Mouse (Mus musculus) heart, embryonic 13.5 days (tissue): Measurements from ENCODE around the gene Atad2b. TPM values are rescaled to one million over a fixed set of nuclear protein-coding genes. Genes with fewer than 3 reads are reported as not detected.

Experiments
- ATAC-seq: fragments of 200-750 bp; cut with Nextera tagmentation; 2 replicates; pipeline ENCODE4 v1.8.0; 2017; ENCODE audit warnings: moderate TSS enrichment; ENCODE audit not compliant: insufficient number of reproducible peaks, low FRiP score, low TSS enrichment; ENCODE audit errors: extremely low read depth
- H3K27ac ChIP-seq: fragments of 300-500 bp; sonication (generic); replicated peaks from 2 replicates; pipeline ENCODE4 v1.5.1; 2015; ENCODE audit warnings: moderate library complexity, mild to moderate bottlenecking, inconsistent platforms
- H3K27me3 ChIP-seq: fragments of 300-500 bp; sonication (generic); replicated peaks from 2 replicates; pipeline ENCODE4 v1.6.1; 2015; ENCODE audit warnings: mild to moderate bottlenecking, inconsistent platforms
- H3K36me3 ChIP-seq: fragments of 300-500 bp; sonication (generic); 2 replicates; pipeline ENCODE4 v1.6.1; 2015; ENCODE audit warnings: mild to moderate bottlenecking, inconsistent platforms
- H3K4me1 ChIP-seq: fragments of 300-500 bp; sonication (generic); 2 replicates; pipeline ENCODE4 v1.6.1; 2015; ENCODE audit warnings: inconsistent platforms
- H3K4me2 ChIP-seq: fragments of 300-500 bp; sonication (generic); 2 replicates; pipeline ENCODE4 v1.6.1; 2015; ENCODE audit warnings: inconsistent platforms, mild to moderate bottlenecking, moderate library complexity
- H3K4me3 ChIP-seq: fragments of 300-500 bp; sonication (generic); 2 replicates; pipeline ENCODE4 v1.5.1; 2015; ENCODE audit warnings: moderate library complexity, mild to moderate bottlenecking, inconsistent platforms
- H3K9ac ChIP-seq: fragments of 300-500 bp; sonication (generic); 2 replicates; pipeline ENCODE4 v1.6.1; 2015; ENCODE audit warnings: inconsistent platforms, mild to moderate bottlenecking, moderate library complexity
- H3K9me3 ChIP-seq: fragments of 300-500 bp; sonication (generic); 2 replicates; pipeline ENCODE4 v1.6.1; 2016; ENCODE audit warnings: inconsistent platforms
- WGBS: fragments of 180-500 bp; shearing (Covaris S2); methylation state at CpG from one replicate; pipeline ENCODE4 v1.1.7; 2015; ENCODE audit warnings: mixed read lengths; 5-methylcytosine and 5-hydroxymethylcytosine counted together
- polyA plus RNA-seq: library from polyadenylated mRNA; unstranded; fragments of >200 nt; fragmentation: Nextera tagmentation; extraction: Ambion mirVana; gene quantifications from 2 replicates; pipeline ENCODE4 v1.2.1, GENCODE M21; 2015

Atad2b gene
- polyA plus RNA-seq, result 6.1 and 6.4 TPM in 2 replicates

DNA sequence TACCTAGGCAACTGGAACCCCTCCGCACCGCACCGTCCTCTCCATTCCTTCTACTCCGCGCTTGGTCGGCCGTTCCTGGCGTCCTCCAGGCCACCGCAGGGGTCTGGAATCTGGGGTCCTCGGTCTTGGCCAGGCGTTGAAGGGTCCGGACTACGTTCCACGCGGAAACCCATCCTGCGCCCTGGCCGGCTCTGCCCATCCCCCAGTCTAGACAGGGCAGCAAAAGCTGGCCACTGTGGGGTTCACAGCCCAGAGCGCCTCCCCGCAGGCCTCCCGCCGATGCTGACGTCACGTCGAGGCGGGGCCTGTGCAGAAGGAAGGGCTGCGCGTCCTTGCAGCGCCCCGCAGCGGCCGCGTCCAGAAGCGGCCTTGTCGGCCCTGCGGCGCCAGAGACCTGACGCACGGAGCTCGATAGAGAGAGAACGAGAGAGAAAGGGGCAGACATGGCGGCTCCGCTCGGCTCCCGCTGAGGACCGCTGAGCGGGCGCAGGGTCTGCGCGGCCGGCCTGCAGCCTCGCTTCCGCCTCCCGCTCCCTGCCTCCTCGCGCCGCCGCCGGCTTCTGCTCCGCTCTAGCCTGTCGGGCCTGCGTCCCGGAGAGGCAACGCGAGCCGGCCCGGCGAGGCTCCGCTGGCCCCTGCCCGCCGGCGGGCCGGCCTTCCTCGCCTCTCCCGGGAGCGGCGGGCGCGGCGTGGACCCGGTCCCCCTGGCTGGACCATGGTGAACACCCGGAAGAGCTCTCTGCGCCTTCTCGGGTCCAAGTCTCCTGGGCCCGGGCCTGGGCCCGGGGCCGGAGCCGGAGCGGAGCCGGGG lies at the start of gene Atad2b:
Gene Atad2b (plus strand): TSS at position 360 of the 811 bp plus-strand sequence.
- H3K4me2 ChIP-seq, result peak within 1 kb of the TSS; percentile 86
- no peaks in the 10 kb centered on the region for H3K27me3 ChIP-seq
- WGBS, result under 1% methylated on average over 89 of the region's 89 CpGs
- H3K9ac ChIP-seq, result peak within 1 kb of the TSS; percentile 99
- no peaks in the 10 kb centered on the region for H3K36me3 ChIP-seq
- peak within 1 kb of the TSS; percentile 97 for H3K4me3 ChIP-seq
- peak; percentile 100 for ATAC-seq
- peaks cover 25% of the 10 kb centered on the region for H3K4me1 ChIP-seq
- H3K9me3 ChIP-seq, result no peaks in the 10 kb centered on the region
- H3K27ac ChIP-seq, result peak within 1 kb of the TSS; percentile 98

DNA sequence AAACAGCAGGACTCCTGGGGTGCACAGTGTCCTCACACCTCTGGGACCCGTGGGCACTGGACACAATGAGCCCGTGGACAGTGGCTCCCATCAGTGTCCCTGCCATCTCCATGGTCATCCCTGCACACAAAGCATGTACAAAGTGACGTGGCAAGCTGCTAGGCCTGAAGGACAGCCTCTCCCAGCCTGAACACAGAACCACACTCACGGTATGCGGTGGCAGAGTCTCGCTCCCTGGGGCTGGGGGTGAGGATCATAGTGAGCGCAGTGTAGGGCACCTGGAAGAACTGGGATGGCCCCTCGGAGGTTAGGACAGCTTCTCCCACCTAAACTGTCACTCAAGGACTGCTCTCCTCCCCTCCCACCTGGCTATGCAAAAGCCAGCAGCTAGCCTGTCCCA lies 48.2 kb upstream of the Atad2b start:
- H3K4me3 ChIP-seq, result no peak overlapping the region
- no peaks in the 10 kb centered on the region for H3K36me3 ChIP-seq
- no peak for ATAC-seq
- H3K27ac ChIP-seq, result no peak overlapping the region
- no peaks in the 10 kb centered on the region for H3K27me3 ChIP-seq
- H3K4me1 ChIP-seq, result peaks cover 45% of the 10 kb centered on the region
- H3K9me3 ChIP-seq, result no peaks in the 10 kb centered on the region
- H3K4me2 ChIP-seq, result no peak overlapping the region
- WGBS, result 72% methylated on average over 8 of the region's 8 CpGs
- no peak overlapping the region for H3K9ac ChIP-seq

DNA sequence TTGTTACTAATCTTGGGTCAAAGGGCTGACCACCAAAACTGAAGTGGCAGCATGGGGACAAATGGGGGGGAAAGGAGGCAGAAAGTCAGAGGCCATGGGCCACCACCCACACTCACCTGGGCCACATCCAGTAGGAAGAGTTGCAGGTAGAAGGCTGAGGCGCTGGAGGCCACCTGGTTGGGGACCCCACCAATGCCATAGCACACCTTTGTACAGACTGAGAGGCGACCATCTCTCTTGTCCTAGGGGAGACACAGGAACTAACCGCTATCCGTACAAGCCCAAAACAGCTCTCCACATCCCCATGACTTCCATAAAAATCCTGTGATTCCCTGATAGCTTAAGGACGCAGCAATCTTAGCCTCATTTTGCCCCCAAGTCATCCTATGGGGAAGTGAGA lies 45.9 kb upstream of the Atad2b start:
- Histone ChIP-seq H3K27me3 (no peaks in the 10 kb centered on the region), H3K4me1 (peaks cover 51% of the 10 kb centered on the region), H3K27ac (no peak overlapping the region), H3K9ac (no peak overlapping the region), H3K36me3 (no peaks in the 10 kb centered on the region), H3K4me2 (no peak overlapping the region), H3K9me3 (no peaks in the 10 kb centered on the region), H3K4me3 (no peak overlapping the region)
- no peak for ATAC-seq
- WGBS, result 91% methylated on average over 5 of the region's 5 CpGs

DNA sequence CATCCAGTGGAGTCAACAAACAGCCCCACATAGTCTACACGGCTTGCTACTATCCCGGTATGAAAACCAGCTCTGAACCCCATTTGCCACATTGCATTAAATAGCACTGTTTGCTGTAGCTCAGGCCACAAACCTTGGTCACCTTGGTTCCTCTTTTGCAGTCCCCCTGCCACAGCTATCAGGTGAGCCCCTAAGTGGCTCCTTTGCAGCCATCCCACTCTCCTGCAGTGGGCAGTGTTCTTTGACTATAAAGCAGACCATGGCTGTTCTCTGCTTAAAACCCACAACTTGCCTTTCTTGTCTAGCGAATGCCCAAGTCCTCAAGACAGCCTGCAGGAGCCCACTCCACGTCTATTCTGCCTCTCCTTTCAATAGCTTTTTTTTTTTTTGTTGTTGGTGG lies 44.9 kb upstream of the Atad2b start:
- H3K27ac ChIP-seq, result no peak overlapping the region
- H3K4me2 ChIP-seq, result peak overlapping the region; percentile 79
- peaks cover 51% of the 10 kb centered on the region for H3K4me1 ChIP-seq
- H3K9ac ChIP-seq, result no peak overlapping the region
- H3K9me3 ChIP-seq, result no peaks in the 10 kb centered on the region
- ATAC-seq, result no peak
- 37% methylated on average over 4 of the region's 4 CpGs for WGBS
- H3K36me3 ChIP-seq, result no peaks in the 10 kb centered on the region
- no peak overlapping the region for H3K4me3 ChIP-seq
- H3K27me3 ChIP-seq, result no peaks in the 10 kb centered on the region

DNA sequence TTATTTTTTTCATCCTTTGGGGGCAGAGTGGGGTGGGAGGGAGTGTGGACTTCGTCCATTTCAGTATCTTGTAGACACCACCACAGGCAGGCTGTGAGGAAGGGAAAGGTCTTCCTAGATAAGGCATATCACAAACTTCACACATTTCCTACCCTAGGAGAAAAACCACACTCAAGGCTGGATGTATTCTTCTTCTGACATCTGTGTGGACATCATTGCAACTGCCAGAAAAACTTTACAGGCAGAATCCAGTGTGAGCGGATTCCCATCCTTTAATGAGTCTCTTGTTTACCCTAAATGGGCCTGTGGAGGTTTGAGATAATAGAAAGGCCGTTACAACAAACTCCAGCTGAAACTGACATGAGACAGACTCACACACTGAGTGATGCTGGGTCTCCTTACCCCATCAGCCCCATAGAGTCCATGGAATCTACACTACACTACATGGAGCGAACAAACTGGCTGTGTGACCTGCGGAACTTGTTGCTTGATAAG lies 44.1 kb upstream of the Atad2b start:
- H3K27me3 ChIP-seq, result no peaks in the 10 kb centered on the region
- H3K4me1 ChIP-seq, result peaks cover 51% of the 10 kb centered on the region
- H3K27ac ChIP-seq, result no peak overlapping the region; the same call in 1 of the 2 replicates
- no peaks in the 10 kb centered on the region for H3K36me3 ChIP-seq
- H3K9me3 ChIP-seq, result no peaks in the 10 kb centered on the region
- H3K9ac ChIP-seq, result no peak overlapping the region
- H3K4me3 ChIP-seq, result peak overlapping the region; percentile 49
- H3K4me2 ChIP-seq, result peak overlapping the region; percentile 79
- 45% methylated on average over 5 of the region's 5 CpGs for WGBS
- ATAC-seq, result no peak

DNA sequence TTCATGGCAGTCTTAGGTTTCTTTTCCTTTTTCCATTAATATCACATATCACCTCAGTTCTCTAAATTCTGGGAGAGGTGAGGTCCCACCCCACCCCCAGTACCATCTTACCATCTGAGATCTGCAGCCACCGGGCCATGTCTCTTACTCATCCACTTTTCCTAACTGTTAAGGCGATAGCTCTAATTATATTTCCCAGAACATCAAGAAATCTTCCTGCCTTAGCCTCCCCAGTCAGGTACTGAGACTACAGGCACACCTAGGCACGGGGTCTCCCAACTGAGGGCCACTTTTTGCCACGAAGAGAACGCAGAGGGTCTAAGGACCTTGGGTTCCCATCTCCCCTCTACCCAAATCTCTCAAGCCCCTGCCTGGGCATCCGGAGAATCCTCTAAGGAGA lies 43.6 kb upstream of the Atad2b start:
- 59% methylated on average over 6 of the region's 6 CpGs for WGBS
- peaks cover 51% of the 10 kb centered on the region for H3K4me1 ChIP-seq
- H3K36me3 ChIP-seq, result peaks cover 3% of the 10 kb centered on the region
- peak overlapping the region; percentile 79 for H3K4me2 ChIP-seq
- no peaks in the 10 kb centered on the region for H3K27me3 ChIP-seq
- no peak for ATAC-seq
- H3K9ac ChIP-seq, result peak overlapping the region; percentile 79
- H3K4me3 ChIP-seq, result peak overlapping the region; percentile 49
- no peaks in the 10 kb centered on the region for H3K9me3 ChIP-seq
- H3K27ac ChIP-seq, result no peak overlapping the region; the same call in 1 of the 2 replicates

DNA sequence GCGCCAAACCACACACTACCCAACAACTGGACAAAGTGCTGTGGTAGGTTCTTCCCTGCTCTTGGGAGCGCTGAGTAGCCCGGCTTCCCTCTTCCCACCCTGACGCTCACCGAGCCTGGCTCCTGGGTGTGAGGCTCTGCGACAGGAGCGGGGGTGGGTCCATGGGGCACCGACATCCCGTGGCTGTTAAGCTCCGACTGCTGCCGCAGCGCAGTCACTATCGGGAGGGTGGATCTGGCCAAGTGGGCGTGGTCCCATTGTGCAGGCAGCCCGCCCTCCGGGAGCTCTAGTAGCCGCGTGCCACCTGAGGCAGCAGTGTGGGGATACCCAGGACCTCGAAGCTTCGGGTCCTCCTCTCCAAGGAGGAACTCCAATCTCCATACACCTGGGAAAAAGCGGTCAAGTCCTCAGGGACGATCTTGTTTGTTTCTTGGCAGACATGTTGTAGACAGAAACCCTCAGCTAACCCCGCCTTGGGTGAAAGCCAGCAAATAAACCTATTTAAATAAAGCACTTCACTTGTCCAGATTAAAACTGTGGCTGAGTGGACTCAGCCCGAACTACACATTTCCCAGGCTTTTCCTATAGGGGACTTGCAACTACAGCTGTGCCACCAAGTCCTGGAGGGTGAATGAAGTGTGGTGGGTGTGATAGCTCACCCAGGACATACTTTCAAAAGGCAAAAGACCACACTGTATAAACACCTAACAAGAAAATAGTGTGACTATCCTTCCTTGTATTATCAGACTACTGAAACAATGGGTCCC lies 42.8 kb upstream of the Atad2b start, which contains the start of gene Mfsd2b:
Gene Mfsd2b (minus strand): TSS at position 199 of the 767 bp plus-strand sequence.
- peak; percentile 79 for ATAC-seq
- H3K9ac ChIP-seq, result peak within 1 kb of the TSS; percentile 79

DNA sequence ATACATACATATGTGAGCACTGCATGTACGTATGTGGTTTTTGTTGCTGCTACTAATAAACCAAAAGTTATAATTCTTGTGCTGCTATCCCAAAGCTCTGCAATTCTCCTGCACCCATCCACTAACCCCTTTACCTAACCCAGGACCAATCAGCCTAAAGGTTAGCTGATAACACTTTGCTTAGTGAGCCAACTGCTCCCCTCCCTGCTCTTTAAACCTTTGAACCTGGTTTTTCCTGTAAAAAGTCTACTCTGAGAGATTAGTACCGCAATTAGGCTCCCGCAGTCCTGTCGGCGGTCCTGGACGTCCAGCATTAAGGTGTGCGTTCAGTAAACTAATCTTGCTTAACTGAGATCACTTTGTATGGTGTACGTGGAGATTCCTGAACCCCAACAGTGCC lies 41.5 kb upstream of the Atad2b start:
- 83% methylated on average over 8 of the region's 8 CpGs for WGBS
- no peak for ATAC-seq
- no peak overlapping the region for H3K27ac ChIP-seq
- no peak overlapping the region for H3K9ac ChIP-seq
- peaks cover 39% of the 10 kb centered on the region for H3K4me1 ChIP-seq
- H3K36me3 ChIP-seq, result peaks cover 23% of the 10 kb centered on the region
- no peak overlapping the region for H3K4me2 ChIP-seq
- no peaks in the 10 kb centered on the region for H3K27me3 ChIP-seq
- H3K4me3 ChIP-seq, result no peak overlapping the region
- H3K9me3 ChIP-seq, result 0 out of 2 replicates have a peak, but pooled peaks cover 6% of the 10 kb centered on the region

More for the DNA sequence above, 42.8 kb upstream of the Atad2b start, which contains the start of gene Mfsd2b:
- Histone ChIP-seq H3K4me3 (peak within 1 kb of the TSS; percentile 49), H3K36me3 (peaks cover 11% of the 10 kb centered on the region), H3K4me2 (peak within 1 kb of the TSS; percentile 79), H3K27me3 (no peaks in the 10 kb centered on the region), H3K9me3 (0 out of 2 replicates have a peak, but pooled peaks cover 4% of the 10 kb centered on the region), H3K27ac (no peak within 1 kb of the TSS; the same call in 1 of the 2 replicates), H3K4me1 (peaks cover 43% of the 10 kb centered on the region)
- 2% methylated on average over 24 of the region's 24 CpGs for WGBS

DNA sequence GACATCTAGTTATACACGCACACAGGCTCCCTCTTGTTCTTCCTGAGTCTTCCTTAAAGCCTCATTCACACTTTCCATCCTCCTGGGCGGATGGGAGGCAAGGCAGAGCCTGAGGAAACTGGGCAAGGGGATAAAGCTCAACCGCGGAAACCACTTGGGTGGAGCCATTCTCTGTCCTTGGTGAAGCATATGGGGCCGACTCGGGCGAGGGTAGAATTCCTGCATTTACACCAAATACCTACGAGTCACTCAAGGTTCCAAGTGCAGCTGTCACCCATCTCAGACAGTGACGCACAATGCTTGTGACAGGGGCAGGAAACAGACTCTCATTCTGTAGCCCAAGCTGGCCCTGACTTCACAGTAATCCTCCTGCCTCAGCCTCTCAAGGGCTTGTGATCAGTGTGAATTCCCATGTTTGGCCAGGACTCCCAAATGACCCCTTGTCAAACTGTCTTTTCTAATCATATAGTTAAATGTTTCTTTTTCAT lies 38.8 kb upstream of the Atad2b start:
- H3K4me1 ChIP-seq, result peaks cover 21% of the 10 kb centered on the region
- peaks cover 45% of the 10 kb centered on the region for H3K36me3 ChIP-seq
- H3K4me3 ChIP-seq, result no peak overlapping the region
- 0 out of 2 replicates have a peak, but pooled peaks cover 6% of the 10 kb centered on the region for H3K9me3 ChIP-seq
- no peak overlapping the region for H3K4me2 ChIP-seq
- no peak for ATAC-seq
- WGBS, result 66% methylated on average over 9 of the region's 9 CpGs
- no peaks in the 10 kb centered on the region for H3K27me3 ChIP-seq
- H3K27ac ChIP-seq, result no peak overlapping the region
- H3K9ac ChIP-seq, result no peak overlapping the region

DNA sequence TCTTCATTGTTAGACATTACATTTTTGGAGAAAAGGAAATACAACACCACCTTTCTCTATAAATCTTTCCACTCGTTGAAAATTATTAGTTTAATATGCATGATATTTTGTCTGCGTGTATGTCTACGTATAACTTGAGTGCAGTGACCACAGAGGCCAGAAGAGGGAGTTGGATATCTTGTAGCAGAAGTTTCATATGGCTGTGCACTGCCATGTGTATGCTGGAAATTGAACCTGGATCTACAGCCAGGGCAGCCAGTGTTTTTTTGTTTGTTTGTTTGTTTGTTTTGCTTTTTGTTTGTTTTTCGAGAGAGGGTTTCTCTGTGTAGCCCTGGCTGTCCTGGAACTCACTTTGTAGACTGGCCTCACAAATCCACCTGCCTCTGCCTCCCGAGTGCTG lies 38.1 kb upstream of the Atad2b start:
- H3K4me3 ChIP-seq, result no peak overlapping the region

DNA sequence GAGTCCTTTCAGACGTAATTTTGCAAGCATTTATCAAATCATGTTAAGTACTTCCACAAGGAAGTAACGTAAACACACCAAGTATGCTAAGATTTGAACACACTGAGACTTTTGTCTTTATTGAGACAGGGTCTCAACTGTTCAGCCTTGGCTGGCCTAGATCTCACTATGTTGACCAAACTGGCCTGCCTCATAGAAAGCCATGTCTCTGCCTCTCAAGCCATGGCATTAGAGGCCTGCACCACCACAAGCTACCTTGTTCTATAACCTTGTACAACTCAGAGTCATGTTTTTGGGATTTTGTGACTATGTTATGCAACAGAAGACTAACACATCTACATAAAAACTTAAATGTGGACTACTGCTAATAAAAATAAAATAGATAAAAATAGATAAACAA lies 35.1 kb upstream of the Atad2b start:
- H3K27me3 ChIP-seq, result no peaks in the 10 kb centered on the region
- H3K4me3 ChIP-seq, result no peak overlapping the region
- no peak for ATAC-seq
- H3K4me2 ChIP-seq, result no peak overlapping the region
- H3K9me3 ChIP-seq, result 0 out of 2 replicates have a peak, but pooled peaks cover 6% of the 10 kb centered on the region
- H3K9ac ChIP-seq, result no peak overlapping the region
- WGBS, result 85% methylated on average over 2 of the region's 2 CpGs
- H3K4me1 ChIP-seq, result no peaks in the 10 kb centered on the region
- H3K27ac ChIP-seq, result no peak overlapping the region
- H3K36me3 ChIP-seq, result peaks cover 66% of the 10 kb centered on the region

More for the DNA sequence above, 38.1 kb upstream of the Atad2b start:
- no peak overlapping the region for H3K4me2 ChIP-seq
- H3K36me3 ChIP-seq, result peaks cover 51% of the 10 kb centered on the region
- no peaks in the 10 kb centered on the region for H3K27me3 ChIP-seq
- no peak overlapping the region for H3K9ac ChIP-seq
- 89% methylated on average over 5 of the region's 5 CpGs for WGBS
- 0 out of 2 replicates have a peak, but pooled peaks cover 6% of the 10 kb centered on the region for H3K9me3 ChIP-seq
- H3K27ac ChIP-seq, result no peak overlapping the region
- H3K4me1 ChIP-seq, result peaks cover 14% of the 10 kb centered on the region
- ATAC-seq, result no peak
